Mouse (Mus musculus) liver, embryonic 14.5 days (tissue): Measurements from ENCODE around the gene Fcgr4. TPM values are rescaled to one million over a fixed set of nuclear protein-coding genes. Genes with fewer than 3 reads are reported as not detected.
A peak's percentile ranks its signal among the peaks of the same experiment; 100 is the strongest.

Source experiments
- microRNA-seq: library from miRNA; unstranded; fragments of <30 nt; microRNA quantifications from one replicate; pipeline ENCODE4, GENCODE M21; 2016
- polyA plus RNA-seq, 2 experiments: library from polyadenylated mRNA; depleted of rRNA in 1 of 2; stranded (reverse) in 1 of 2; unstranded in 1 of 2; fragments of >200 nt; fragmentation: Nextera tagmentation in 1 of 2; extraction: Ambion mirVana in 1 of 2; gene quantifications; 2 replicates each; pipeline versions ENCODE4 v1.2.1 to v1.2.3; 2012 to 2014

Fcgr4 gene
- polyA plus RNA-seq, 2 experiments, result 1.7 to 2.6 TPM

Small RNA genes lying within 50 kb of the gene (microRNA-seq; reads per million reads assigned to microRNA genes)
- not detected for gene Gm27552
- gene Mir6546, result 18.2 reads per million, percentile 27 among the genes with 10 or more reads in this experiment

Other genes starting within 250 kb of the Fcgr4 start
- 3.7 and 4.8 TPM in 2 replicates for gene Atf6, start 151.1 kb upstream of the Fcgr4 start, polyA plus RNA-seq (2012; rRNA removed)
- gene Atf6, start 151.1 kb upstream of the Fcgr4 start, polyA plus RNA-seq (2014; fragmentation: Nextera tagmentation; extraction: Ambion mirVana), result 6.6 and 8.2 TPM in 2 replicates
- gene Gm26620, start 133.9 kb upstream of the Fcgr4 start, polyA plus RNA-seq (2012; rRNA removed), result 0.26 and 0.54 TPM in 2 replicates
- 0.38 and 0.47 TPM in 2 replicates for gene Gm26620, start 133.9 kb upstream of the Fcgr4 start, polyA plus RNA-seq (2014; fragmentation: Nextera tagmentation; extraction: Ambion mirVana)
- 9.5 and 13.6 TPM in 2 replicates for gene Dusp12, start 133.4 kb upstream of the Fcgr4 start, polyA plus RNA-seq (2012; rRNA removed)
- 19.1 and 20.4 TPM in 2 replicates for gene Dusp12, start 133.4 kb upstream of the Fcgr4 start, polyA plus RNA-seq (2014; fragmentation: Nextera tagmentation; extraction: Ambion mirVana)
- 0.03 and 0.05 TPM in 2 replicates for gene Fcrlb, start 106.0 kb upstream of the Fcgr4 start, polyA plus RNA-seq (2012; rRNA removed)
- not detected in 2 replicates for gene Fcrlb, start 106.0 kb upstream of the Fcgr4 start, polyA plus RNA-seq (2014; fragmentation: Nextera tagmentation; extraction: Ambion mirVana)
- 0.35 and 0.51 TPM in 2 replicates for gene Fcrla, start 91.3 kb upstream of the Fcgr4 start, polyA plus RNA-seq (2012; rRNA removed)
- gene Fcrla, start 91.3 kb upstream of the Fcgr4 start, polyA plus RNA-seq (2014; fragmentation: Nextera tagmentation; extraction: Ambion mirVana), result 0.37 and 0.56 TPM in 2 replicates
- 2.2 and 3.3 TPM in 2 replicates for gene Fcgr2b, start 42.4 kb upstream of the Fcgr4 start, polyA plus RNA-seq (2012; rRNA removed)
- 2.4 and 3.4 TPM in 2 replicates for gene Fcgr2b, start 42.4 kb upstream of the Fcgr4 start, polyA plus RNA-seq (2014; fragmentation: Nextera tagmentation; extraction: Ambion mirVana)
- gene Fcgr3, start 46.0 kb downstream of the Fcgr4 start, polyA plus RNA-seq (2012; rRNA removed), result 12.7 and 14.6 TPM in 2 replicates
- 19.2 and 24.6 TPM in 2 replicates for gene Fcgr3, start 46.0 kb downstream of the Fcgr4 start, polyA plus RNA-seq (2014; fragmentation: Nextera tagmentation; extraction: Ambion mirVana)
- gene Cfap126, start 95.0 kb downstream of the Fcgr4 start, polyA plus RNA-seq (2012; rRNA removed), result 1.8 and 2.2 TPM in 2 replicates
- 1.9 and 2.6 TPM in 2 replicates for gene Cfap126, start 95.0 kb downstream of the Fcgr4 start, polyA plus RNA-seq (2014; fragmentation: Nextera tagmentation; extraction: Ambion mirVana)
- 103 and 111 TPM in 2 replicates for gene Sdhc, start 131.7 kb downstream of the Fcgr4 start, polyA plus RNA-seq (2012; rRNA removed)
- 147 and 165 TPM in 2 replicates for gene Sdhc, start 131.7 kb downstream of the Fcgr4 start, polyA plus RNA-seq (2014; fragmentation: Nextera tagmentation; extraction: Ambion mirVana)
- gene Mpz, start 131.8 kb downstream of the Fcgr4 start, polyA plus RNA-seq (2012; rRNA removed), result 0.04 and 0.25 TPM in 2 replicates
- gene Mpz, start 131.8 kb downstream of the Fcgr4 start, polyA plus RNA-seq (2014; fragmentation: Nextera tagmentation; extraction: Ambion mirVana), result 0.14 TPM in 1 of 2 replicates, not detected in the other
- 0.94 and 1.0 TPM in 2 replicates for gene Pcp4l1, start 177.3 kb downstream of the Fcgr4 start, polyA plus RNA-seq (2012; rRNA removed)
- 1.2 and 1.3 TPM in 2 replicates for gene Pcp4l1, start 177.3 kb downstream of the Fcgr4 start, polyA plus RNA-seq (2014; fragmentation: Nextera tagmentation; extraction: Ambion mirVana)
- 1.0 TPM in 2 replicates for gene Nr1i3, start 195.1 kb downstream of the Fcgr4 start, polyA plus RNA-seq (2012; rRNA removed)
- 0.62 and 0.88 TPM in 2 replicates for gene Nr1i3, start 195.1 kb downstream of the Fcgr4 start, polyA plus RNA-seq (2014; fragmentation: Nextera tagmentation; extraction: Ambion mirVana)
- gene Tomm40l, start 203.6 kb downstream of the Fcgr4 start, polyA plus RNA-seq (2012; rRNA removed), result 9.4 and 11.0 TPM in 2 replicates
- gene Tomm40l, start 203.6 kb downstream of the Fcgr4 start, polyA plus RNA-seq (2014; fragmentation: Nextera tagmentation; extraction: Ambion mirVana), result 16.0 and 17.5 TPM in 2 replicates
- 2,859 and 3,167 TPM in 2 replicates for gene Apoa2, start 206.1 kb downstream of the Fcgr4 start, polyA plus RNA-seq (2012; rRNA removed)
- gene Apoa2, start 206.1 kb downstream of the Fcgr4 start, polyA plus RNA-seq (2014; fragmentation: Nextera tagmentation; extraction: Ambion mirVana), result 5,173 and 5,415 TPM in 2 replicates
- gene Fcer1g, start 215.4 kb downstream of the Fcgr4 start, polyA plus RNA-seq (2012; rRNA removed), result 50.1 and 74.3 TPM in 2 replicates
- 87.8 and 104 TPM in 2 replicates for gene Fcer1g, start 215.4 kb downstream of the Fcgr4 start, polyA plus RNA-seq (2014; fragmentation: Nextera tagmentation; extraction: Ambion mirVana)
- gene Adamts4, start 231.5 kb downstream of the Fcgr4 start, polyA plus RNA-seq (2012; rRNA removed), result 0.11 and 0.17 TPM in 2 replicates
- 0.13 and 0.25 TPM in 2 replicates for gene Adamts4, start 231.5 kb downstream of the Fcgr4 start, polyA plus RNA-seq (2014; fragmentation: Nextera tagmentation; extraction: Ambion mirVana)
- gene Ndufs2, start 232.5 kb downstream of the Fcgr4 start, polyA plus RNA-seq (2012; rRNA removed), result 53.6 and 72.4 TPM in 2 replicates
- gene Ndufs2, start 232.5 kb downstream of the Fcgr4 start, polyA plus RNA-seq (2014; fragmentation: Nextera tagmentation; extraction: Ambion mirVana), result 136 TPM in 2 replicates